Mouse (Mus musculus) MN1 (cell line): ENCODE data around the gene Gm21616.
"Not testable (repeated sequence)": the region's sequence is repeated elsewhere in the genome, so short reads cannot be mapped to it uniquely, and the experiment has no call there.

Source experiments
- DNase-seq: peaks from one replicate; pipeline ENCODE4 v3.0.0-alpha.2; 2016; ENCODE audit warnings: low spot score

The Gm21616 gene

DNA sequence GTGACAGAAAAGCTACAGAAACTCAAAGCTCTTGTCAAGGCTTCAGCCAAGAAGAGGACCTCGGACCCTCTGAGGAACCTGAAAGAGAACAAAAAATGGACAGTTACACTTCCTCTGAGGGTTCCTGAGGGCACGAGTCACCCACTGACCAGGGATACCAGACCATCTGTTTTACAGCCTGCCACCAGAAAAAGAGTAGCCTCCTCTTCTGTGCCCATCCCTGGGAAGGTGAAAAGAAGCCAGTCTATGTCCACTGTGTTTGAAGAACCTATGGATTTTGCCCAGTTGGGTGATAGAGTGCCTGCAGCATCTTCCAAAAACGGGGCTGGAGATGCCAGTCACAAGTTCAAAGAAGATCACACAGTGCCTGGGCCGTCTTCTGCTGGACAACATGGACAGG is at the start of gene Gm21616:
Gene Gm21616, plus strand, starts transcription at position 301 of the 400 bp plus-strand sequence.
- not testable (repeated sequence) for DNase-seq
